Mouse (Mus musculus): ENCODE measurements at regions not wholly inside any gene's neighbourhood (a gene's known extent, or its start where the extent isn't known, plus 50 kb on each side); places are given as distances from the start of the nearest gene placed in this dataset.

GRCm38 (mm10) chr11:71415451-71415850 is 184.9 kb upstream of the Nlrp1b start:
- Histone ChIP-seq H3K9ac (ENCODE audit: low read length) (no peak overlapping the region), H3K4me3 (ENCODE audit: low read depth, low read length) (no peak overlapping the region), H3K27ac (ENCODE audit: low read depth, low read length) (peak overlapping the region; percentile 40), H3K36me3 (ENCODE audit: control insufficient read depth, insufficient read depth, low read length) (no peaks in the 10 kb centered on the region), H3K9me3 (replicated peaks; ENCODE audit: control insufficient read depth, low read length) (no peaks in the 10 kb centered on the region), H3K27me3 (replicated peaks; ENCODE audit: control insufficient read depth, insufficient read depth, low read length) (no peaks in the 10 kb centered on the region), H3K4me2 (ENCODE audit: low read length) (no peak overlapping the region), H3K4me1 (ENCODE audit: control insufficient read depth, insufficient read depth, low read length) (peaks cover 18% of the 10 kb centered on the region)
- 8% methylated on average over 3 of the region's 3 CpGs for WGBS
- no peak for DNase-seq (ENCODE audit: low spot score)
- no peak for ATAC-seq

GRCm38 (mm10) chr11:71422291-71422840 is 191.8 kb upstream of the Nlrp1b start:
- no peaks in the 10 kb centered on the region for H3K36me3 ChIP-seq (ENCODE audit: control insufficient read depth, insufficient read depth, low read length)
- H3K27ac ChIP-seq (ENCODE audit: low read depth, low read length) = no peak overlapping the region
- no peak for ATAC-seq
- WGBS = 55% methylated on average over 2 of the region's 2 CpGs
- H3K9ac ChIP-seq (ENCODE audit: low read length) = no peak overlapping the region
- H3K27me3 ChIP-seq (replicated peaks; ENCODE audit: control insufficient read depth, insufficient read depth, low read length) = no peaks in the 10 kb centered on the region
- H3K4me2 ChIP-seq (ENCODE audit: low read length) = no peak overlapping the region
- DNase-seq (ENCODE audit: low spot score) = no peak
- H3K4me3 ChIP-seq (ENCODE audit: low read depth, low read length) = no peak overlapping the region
- H3K4me1 ChIP-seq (ENCODE audit: control insufficient read depth, insufficient read depth, low read length) = no peaks in the 10 kb centered on the region
- no peaks in the 10 kb centered on the region for H3K9me3 ChIP-seq (replicated peaks; ENCODE audit: control insufficient read depth, low read length)

GRCm38 (mm10) chr11:71423242-71423641 is 192.7 kb upstream of the Nlrp1b start:
- ATAC-seq (no peak), DNase-seq (ENCODE audit: low spot score) (no peak)
- H3K4me1 ChIP-seq (ENCODE audit: control insufficient read depth, insufficient read depth, low read length) = no peaks in the 10 kb centered on the region
- no peak overlapping the region for H3K9ac ChIP-seq (ENCODE audit: low read length)
- H3K4me2 ChIP-seq (ENCODE audit: low read length) = no peak overlapping the region
- no peaks in the 10 kb centered on the region for H3K36me3 ChIP-seq (ENCODE audit: control insufficient read depth, insufficient read depth, low read length)
- no peaks in the 10 kb centered on the region for H3K27me3 ChIP-seq (replicated peaks; ENCODE audit: control insufficient read depth, insufficient read depth, low read length)
- no peak overlapping the region for H3K4me3 ChIP-seq (ENCODE audit: low read depth, low read length)
- no peaks in the 10 kb centered on the region for H3K9me3 ChIP-seq (replicated peaks; ENCODE audit: control insufficient read depth, low read length)
- no peak overlapping the region for H3K27ac ChIP-seq (ENCODE audit: low read depth, low read length)
- 83% methylated on average over 3 of the region's 3 CpGs for WGBS

GRCm38 (mm10) chr11:71424879-71425278 is 194.3 kb upstream of the Nlrp1b start:
- DNase-seq (ENCODE audit: low spot score) = no peak
- ATAC-seq = no peak
- no peaks in the 10 kb centered on the region for H3K4me1 ChIP-seq (ENCODE audit: control insufficient read depth, insufficient read depth, low read length)
- WGBS = 78% methylated on average over 5 of the region's 5 CpGs
- no peak overlapping the region for H3K4me3 ChIP-seq (ENCODE audit: low read depth, low read length)
- no peaks in the 10 kb centered on the region for H3K36me3 ChIP-seq (ENCODE audit: control insufficient read depth, insufficient read depth, low read length)
- H3K4me2 ChIP-seq (ENCODE audit: low read length) = no peak overlapping the region
- no peaks in the 10 kb centered on the region for H3K9me3 ChIP-seq (replicated peaks; ENCODE audit: control insufficient read depth, low read length)
- H3K27me3 ChIP-seq (replicated peaks; ENCODE audit: control insufficient read depth, insufficient read depth, low read length) = no peaks in the 10 kb centered on the region
- no peak overlapping the region for H3K27ac ChIP-seq (ENCODE audit: low read depth, low read length)
- no peak overlapping the region for H3K9ac ChIP-seq (ENCODE audit: low read length)

GRCm38 (mm10) chr11:71429739-71430138 is 199.2 kb upstream of the Nlrp1b start:
- H3K36me3 ChIP-seq (ENCODE audit: control insufficient read depth, insufficient read depth, low read length) = no peaks in the 10 kb centered on the region
- no peaks in the 10 kb centered on the region for H3K27me3 ChIP-seq (replicated peaks; ENCODE audit: control insufficient read depth, insufficient read depth, low read length)
- no peak overlapping the region for H3K9ac ChIP-seq (ENCODE audit: low read length)
- no peaks in the 10 kb centered on the region for H3K9me3 ChIP-seq (replicated peaks; ENCODE audit: control insufficient read depth, low read length)
- no peak for ATAC-seq
- 92% methylated on average over 22 of the region's 22 CpGs for WGBS
- H3K27ac ChIP-seq (ENCODE audit: low read depth, low read length) = no peak overlapping the region
- H3K4me1 ChIP-seq (ENCODE audit: control insufficient read depth, insufficient read depth, low read length) = peaks cover 9% of the 10 kb centered on the region; the same call in 1 of the 2 replicates
- no peak overlapping the region for H3K4me2 ChIP-seq (ENCODE audit: low read length)
- no peak for DNase-seq (ENCODE audit: low spot score)
- no peak overlapping the region for H3K4me3 ChIP-seq (ENCODE audit: low read depth, low read length)

- no peak overlapping the region for H3K4me3 ChIP-seq (ENCODE audit: low read depth, low read length)
- 56% methylated on average over 6 of the region's 6 CpGs for WGBS
- no peaks in the 10 kb centered on the region for H3K9me3 ChIP-seq (replicated peaks; ENCODE audit: control insufficient read depth, low read length)
- H3K9ac ChIP-seq (ENCODE audit: low read length) = no peak overlapping the region
- H3K4me2 ChIP-seq (ENCODE audit: low read length) = no peak overlapping the region
- no peak overlapping the region; the same call in 1 of the 2 replicates for H3K27ac ChIP-seq (ENCODE audit: low read depth, low read length)
- H3K4me1 ChIP-seq (ENCODE audit: control insufficient read depth, insufficient read depth, low read length) = peaks cover 31% of the 10 kb centered on the region
- ATAC-seq = no peak
- no peak for DNase-seq (ENCODE audit: low spot score)
- H3K36me3 ChIP-seq (ENCODE audit: control insufficient read depth, insufficient read depth, low read length) = no peaks in the 10 kb centered on the region
- no peaks in the 10 kb centered on the region for H3K27me3 ChIP-seq (replicated peaks; ENCODE audit: control insufficient read depth, insufficient read depth, low read length)
Observed at GRCm38 (mm10) chr11:71434241-71434640, 203.7 kb upstream of the Nlrp1b start.

GRCm38 (mm10) chr11:71434886-71435285 is 204.4 kb upstream of the Nlrp1b start:
- 63% methylated on average over 5 of the region's 5 CpGs for WGBS
- H3K27ac ChIP-seq (ENCODE audit: low read depth, low read length) = peak overlapping the region; percentile 22; the same call in 1 of the 2 replicates

GRCm38 (mm10) chr11:71435745-71436144 is 205.2 kb upstream of the Nlrp1b start:
- H3K9ac ChIP-seq (ENCODE audit: low read length) = no peak overlapping the region
- H3K4me2 ChIP-seq (ENCODE audit: low read length) = no peak overlapping the region
- no peaks in the 10 kb centered on the region for H3K9me3 ChIP-seq (replicated peaks; ENCODE audit: control insufficient read depth, low read length)
- peak overlapping the region; percentile 58; the same call in 1 of the 2 replicates for H3K27ac ChIP-seq (ENCODE audit: low read depth, low read length)
- WGBS = 52% methylated on average over 8 of the region's 8 CpGs
- ATAC-seq (no peak), DNase-seq (ENCODE audit: low spot score) (no peak)
- no peaks in the 10 kb centered on the region for H3K27me3 ChIP-seq (replicated peaks; ENCODE audit: control insufficient read depth, insufficient read depth, low read length)
- no peak overlapping the region for H3K4me3 ChIP-seq (ENCODE audit: low read depth, low read length)
- H3K4me1 ChIP-seq (ENCODE audit: control insufficient read depth, insufficient read depth, low read length) = peaks cover 43% of the 10 kb centered on the region
- H3K36me3 ChIP-seq (ENCODE audit: control insufficient read depth, insufficient read depth, low read length) = no peaks in the 10 kb centered on the region

More at GRCm38 (mm10) chr11:71434886-71435285, 204.4 kb upstream of the Nlrp1b start:
- ATAC-seq = no peak
- H3K36me3 ChIP-seq (ENCODE audit: control insufficient read depth, insufficient read depth, low read length) = no peaks in the 10 kb centered on the region
- no peak overlapping the region for H3K9ac ChIP-seq (ENCODE audit: low read length)
- peaks cover 37% of the 10 kb centered on the region for H3K4me1 ChIP-seq (ENCODE audit: control insufficient read depth, insufficient read depth, low read length)
- no peaks in the 10 kb centered on the region for H3K9me3 ChIP-seq (replicated peaks; ENCODE audit: control insufficient read depth, low read length)
- no peak overlapping the region for H3K4me3 ChIP-seq (ENCODE audit: low read depth, low read length)
- no peak overlapping the region for H3K4me2 ChIP-seq (ENCODE audit: low read length)
- no peaks in the 10 kb centered on the region for H3K27me3 ChIP-seq (replicated peaks; ENCODE audit: control insufficient read depth, insufficient read depth, low read length)
- DNase-seq (ENCODE audit: low spot score) = no peak

GRCm38 (mm10) chr11:71436335-71436734 is 205.8 kb upstream of the Nlrp1b start:
- Histone ChIP-seq H3K9ac (ENCODE audit: low read length) (no peak overlapping the region), H3K9me3 (replicated peaks; ENCODE audit: control insufficient read depth, low read length) (no peaks in the 10 kb centered on the region), H3K4me2 (ENCODE audit: low read length) (no peak overlapping the region), H3K36me3 (ENCODE audit: control insufficient read depth, insufficient read depth, low read length) (no peaks in the 10 kb centered on the region), H3K27me3 (replicated peaks; ENCODE audit: control insufficient read depth, insufficient read depth, low read length) (no peaks in the 10 kb centered on the region), H3K27ac (ENCODE audit: low read depth, low read length) (peak overlapping the region; percentile 58; the same call in 1 of the 2 replicates), H3K4me1 (ENCODE audit: control insufficient read depth, insufficient read depth, low read length) (peaks cover 48% of the 10 kb centered on the region), H3K4me3 (ENCODE audit: low read depth, low read length) (no peak overlapping the region)
- 23% methylated on average over 1 of the region's 1 CpGs for WGBS
- no peak for ATAC-seq
- DNase-seq (ENCODE audit: low spot score) = peak; percentile 50

All from forebrain, embryonic 14.5 days (tissue).